Mouse (Mus musculus) urinary bladder, postnatal 36 days (tissue): ENCODE results near the gene Casz1.

ENCODE experiments used
- DNase-seq, 2 experiments: peaks; one replicate each; pipeline ENCODE4 v3.0.0; 2022; ENCODE audit warnings: low spot score in 2 of 2, mixed read lengths in 1 of 2

The Casz1 gene

DNA sequence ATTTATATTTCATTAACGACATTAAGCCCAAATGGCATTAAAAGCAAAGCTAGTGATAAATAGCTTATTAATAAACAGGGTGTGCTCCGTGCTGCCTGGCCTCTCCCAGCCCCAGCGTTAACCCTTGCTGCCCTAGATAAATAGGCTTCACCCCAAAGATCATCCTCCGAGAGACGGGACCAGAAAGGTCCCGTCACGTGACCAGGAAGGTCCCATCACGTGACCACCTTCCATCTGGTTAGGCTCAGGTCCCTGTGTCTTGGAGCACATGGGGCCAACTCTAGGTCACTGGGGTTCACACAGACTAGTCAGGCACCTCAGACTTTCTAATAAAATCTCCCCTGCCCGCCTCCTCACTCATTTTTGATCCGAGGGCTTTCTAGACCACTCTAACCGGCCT, 42.5 kb downstream of the Casz1 start:
- no peak for DNase-seq

DNA sequence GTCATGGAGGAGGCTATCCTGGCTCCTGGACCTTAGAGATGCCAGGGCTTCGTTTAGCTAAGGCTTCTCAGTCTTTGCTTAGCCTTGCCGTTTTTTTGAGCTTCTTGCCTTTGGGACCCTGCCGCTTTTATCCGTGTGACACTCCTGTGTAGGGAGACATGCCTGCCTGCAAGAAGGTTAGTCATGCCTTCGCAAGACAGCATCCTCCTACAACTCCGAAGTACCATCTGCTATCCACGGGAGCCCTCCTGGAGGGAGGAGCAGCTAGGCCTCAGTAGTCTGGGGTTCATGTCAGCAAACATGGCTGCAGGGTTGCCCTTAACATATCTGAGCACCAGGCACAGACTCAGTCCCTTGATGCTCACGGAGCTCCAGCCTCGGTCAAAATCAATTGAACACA, 43.4 kb downstream of the Casz1 start:
- DNase-seq: no peak

DNA sequence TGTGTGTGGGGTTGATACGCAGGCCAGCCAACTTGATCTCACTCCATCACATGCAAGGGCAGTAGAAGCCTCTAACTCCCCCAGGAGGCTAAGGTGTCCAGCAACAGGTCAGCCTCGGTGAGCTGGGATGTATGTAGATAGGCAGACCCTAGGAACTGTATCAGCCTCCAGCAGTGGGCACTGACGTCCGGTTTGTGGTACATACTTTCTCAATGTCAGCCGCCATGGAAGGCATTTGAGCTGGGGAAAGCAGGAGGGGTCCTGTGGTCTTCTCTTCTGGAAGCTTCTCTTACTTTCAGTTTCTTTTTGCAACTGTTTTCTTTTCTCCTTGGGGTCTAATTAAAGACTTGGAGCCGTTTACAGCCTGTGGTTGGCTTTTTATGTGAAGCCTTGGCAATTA, 45.2 kb downstream of the Casz1 start:
- no peak for DNase-seq

DNA sequence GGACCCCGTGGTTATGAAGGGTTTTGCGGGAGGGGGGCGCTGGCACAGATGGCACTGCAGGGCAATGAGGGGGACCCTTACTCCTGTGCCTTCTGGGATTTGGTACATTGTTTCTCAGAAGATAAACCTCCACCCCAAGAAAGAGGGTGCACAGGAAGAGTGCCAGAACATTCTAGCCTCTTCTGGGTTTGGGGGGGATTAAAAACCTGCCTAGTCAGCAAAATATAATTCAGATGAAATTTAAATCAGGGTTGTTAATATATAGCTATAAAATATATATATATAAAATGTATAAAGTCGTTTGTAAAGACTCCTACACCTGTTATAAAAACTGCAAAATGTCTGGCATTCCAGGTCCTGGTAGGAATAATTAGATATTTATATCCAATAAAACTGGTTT, 48.8 kb downstream of the Casz1 start:
- DNase-seq: no peak

DNA sequence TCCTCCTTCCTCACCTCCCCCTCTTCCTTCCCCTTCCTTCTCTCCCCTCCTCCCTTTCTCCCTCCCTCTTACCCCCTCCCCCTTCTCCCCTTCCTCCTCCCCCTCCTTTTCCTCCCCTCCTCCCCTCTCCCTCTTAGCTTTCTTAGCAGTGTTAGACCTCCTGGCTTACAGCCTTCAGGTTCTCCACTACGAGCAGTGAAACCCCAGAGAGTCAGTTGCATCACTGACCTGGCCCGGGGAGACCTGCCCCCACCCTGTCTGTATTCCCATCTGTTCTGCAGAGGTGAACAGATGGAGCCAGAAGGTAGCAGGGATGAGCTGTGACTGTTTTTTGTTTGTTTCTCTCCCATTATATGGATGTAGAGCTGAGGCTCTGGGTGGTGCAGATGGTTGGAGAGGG, 49.9 kb downstream of the Casz1 start:
- no peak for DNase-seq

DNA sequence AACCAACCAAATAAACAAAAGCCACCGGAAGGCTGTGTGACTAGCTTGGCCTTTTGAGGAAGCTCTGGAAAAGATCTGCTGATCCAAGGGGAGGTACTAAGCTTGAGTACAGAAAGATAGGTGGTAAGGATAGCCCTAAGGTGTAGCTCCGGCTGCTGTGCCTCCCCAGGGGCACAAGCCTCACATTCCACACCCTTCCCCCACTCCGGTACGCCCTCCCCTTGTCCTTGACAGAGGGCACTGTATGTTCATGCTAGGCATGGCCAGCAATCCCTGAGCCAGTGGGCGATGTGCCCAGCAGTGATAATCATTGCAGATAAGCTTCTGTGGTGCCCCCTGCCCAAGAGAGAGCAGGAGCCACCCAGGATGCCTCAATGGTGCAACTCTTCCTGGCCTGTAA, 51.3 kb downstream of the Casz1 start:
- DNase-seq: no peak

DNA sequence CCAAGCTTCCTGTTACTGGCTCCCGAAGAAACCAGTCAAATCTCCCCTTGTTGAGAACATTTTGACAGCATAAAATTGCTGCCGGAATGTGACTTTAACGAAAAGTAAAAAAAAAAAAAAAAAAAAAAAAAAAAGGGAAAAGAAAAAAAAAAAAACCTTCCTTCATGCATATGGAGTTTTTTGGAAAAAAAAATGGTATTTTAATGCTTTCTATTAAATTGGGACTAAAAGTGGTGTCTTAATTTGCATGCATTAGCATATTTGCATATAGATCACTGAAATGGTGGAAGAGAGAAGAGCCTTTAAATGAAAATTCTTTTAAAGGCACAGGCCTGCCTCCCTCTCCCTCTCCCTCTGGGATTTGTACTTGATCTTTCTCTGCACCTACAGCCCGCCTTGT, 52.0 kb downstream of the Casz1 start:
- no peak for DNase-seq

DNA sequence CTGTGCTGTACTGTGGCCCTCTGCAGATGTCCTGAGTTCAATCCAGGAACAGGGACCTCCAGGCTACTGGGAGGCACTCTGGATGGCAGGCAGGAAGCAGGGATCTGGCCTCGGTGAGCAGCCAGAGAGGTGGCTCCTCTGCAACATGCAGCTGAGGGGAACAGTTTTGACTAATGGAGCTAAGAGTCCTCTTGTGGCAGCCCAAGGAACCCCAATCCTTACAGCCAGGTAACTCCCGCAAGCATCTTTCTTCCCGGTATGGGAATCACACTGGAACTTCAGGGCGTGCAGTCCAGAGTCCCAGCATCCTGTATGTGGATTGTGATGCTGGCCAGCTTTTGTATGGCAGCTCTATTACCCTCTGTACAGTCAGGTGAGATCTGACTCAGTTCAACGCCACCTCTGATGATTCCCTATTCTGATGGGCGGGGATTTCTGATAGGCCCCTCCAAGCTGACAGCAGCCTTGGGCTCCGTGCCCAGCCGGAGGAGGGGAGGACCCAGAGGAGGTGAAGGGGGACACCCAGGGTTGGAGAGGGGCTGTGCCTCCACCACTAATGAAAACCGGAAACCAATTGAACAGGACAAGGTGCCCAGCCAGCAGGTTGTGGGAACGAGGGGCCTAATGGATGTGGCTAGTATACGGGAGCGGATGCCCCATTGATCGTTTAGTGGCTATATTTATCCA, 53.3 kb downstream of the Casz1 start:
- DNase-seq: no peak

DNA sequence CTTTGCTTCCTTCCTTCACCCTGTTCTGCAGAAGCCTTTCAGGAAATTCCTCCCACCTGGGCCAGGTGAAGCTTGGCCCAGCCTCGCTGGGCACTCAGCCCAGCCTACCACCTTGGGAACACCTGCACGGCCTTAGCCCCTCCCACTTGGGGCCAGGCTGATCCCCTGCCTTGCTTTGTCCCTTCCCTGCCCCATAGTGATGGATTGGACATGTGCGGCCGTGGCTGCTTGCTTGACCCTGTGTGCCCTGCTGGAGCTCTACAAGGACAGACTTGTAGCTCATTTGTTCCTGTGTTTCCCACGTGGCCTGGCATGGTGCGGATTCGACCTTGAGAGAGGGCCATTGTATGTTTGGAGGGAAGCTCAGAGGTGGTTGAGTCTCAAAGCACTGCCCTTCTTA, 54.0 kb downstream of the Casz1 start:
- no peak for DNase-seq

DNA sequence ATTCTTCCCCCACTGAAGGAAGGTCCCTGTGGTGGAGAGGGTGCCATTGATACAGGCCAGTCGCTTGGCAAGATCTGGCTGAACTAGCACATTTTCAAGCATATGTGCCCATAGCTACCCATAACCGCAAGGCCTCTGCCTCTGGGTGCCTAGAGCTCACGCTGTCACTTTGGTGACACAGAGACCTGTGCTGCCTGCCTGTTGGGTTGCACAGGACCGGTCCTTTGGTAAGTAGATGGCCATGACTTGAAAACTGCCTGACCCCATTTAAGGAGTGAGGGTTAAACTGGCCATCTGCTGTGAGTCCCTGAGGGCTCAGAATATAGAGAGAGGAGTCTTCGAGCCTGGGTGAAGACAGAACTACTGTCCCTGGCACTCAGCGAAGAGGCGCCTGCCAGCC, 55.2 kb downstream of the Casz1 start:
- no peak for DNase-seq

DNA sequence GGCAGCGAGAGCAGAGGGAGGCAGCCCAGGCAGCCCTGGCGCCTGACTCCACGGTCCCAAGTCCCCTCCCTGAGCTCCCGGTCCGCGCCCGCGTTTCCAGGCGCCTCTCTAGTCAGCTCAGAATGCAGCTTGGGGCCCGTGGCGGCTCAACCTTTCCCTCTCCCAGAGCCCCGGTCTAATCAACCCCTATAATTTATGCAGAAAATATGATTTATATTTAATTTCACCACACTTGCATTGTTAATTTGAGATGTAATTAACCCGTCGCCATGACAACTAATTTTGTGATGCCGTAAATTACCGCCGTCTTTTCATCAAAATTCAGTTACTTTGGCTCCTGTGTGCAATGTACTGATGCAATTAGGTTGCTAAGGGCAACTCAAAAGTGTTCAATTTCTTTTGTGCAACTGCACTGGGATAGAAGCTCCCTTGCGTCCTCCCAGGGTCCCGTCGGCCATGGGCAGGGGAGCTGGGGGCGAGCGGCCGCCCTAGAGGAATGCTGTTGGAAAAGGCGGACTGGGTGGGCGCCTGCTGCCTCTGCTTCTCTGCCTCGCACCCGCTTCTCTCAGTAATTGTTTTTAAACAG, 55.8 kb downstream of the Casz1 start:
- DNase-seq: no peak

DNA sequence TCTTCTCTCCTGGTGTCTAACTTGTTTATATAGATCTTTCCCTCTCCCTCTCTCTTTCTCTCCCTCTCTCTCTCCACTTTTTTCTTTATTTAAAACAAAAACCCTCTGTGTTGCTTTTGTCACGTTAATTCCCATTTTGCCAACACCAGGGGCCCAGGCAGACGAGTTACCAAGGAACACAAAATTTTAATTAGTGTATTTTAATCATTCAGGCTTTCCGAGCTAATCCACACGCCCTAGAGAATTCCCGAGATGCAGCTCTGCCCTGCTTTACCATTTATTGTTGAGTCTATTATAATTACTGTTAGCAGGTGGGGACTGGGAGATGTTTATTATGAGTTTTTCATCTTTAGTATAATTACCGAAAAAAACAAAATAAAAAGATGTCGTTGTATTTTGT, 56.4 kb downstream of the Casz1 start:
- DNase-seq: no peak

DNA sequence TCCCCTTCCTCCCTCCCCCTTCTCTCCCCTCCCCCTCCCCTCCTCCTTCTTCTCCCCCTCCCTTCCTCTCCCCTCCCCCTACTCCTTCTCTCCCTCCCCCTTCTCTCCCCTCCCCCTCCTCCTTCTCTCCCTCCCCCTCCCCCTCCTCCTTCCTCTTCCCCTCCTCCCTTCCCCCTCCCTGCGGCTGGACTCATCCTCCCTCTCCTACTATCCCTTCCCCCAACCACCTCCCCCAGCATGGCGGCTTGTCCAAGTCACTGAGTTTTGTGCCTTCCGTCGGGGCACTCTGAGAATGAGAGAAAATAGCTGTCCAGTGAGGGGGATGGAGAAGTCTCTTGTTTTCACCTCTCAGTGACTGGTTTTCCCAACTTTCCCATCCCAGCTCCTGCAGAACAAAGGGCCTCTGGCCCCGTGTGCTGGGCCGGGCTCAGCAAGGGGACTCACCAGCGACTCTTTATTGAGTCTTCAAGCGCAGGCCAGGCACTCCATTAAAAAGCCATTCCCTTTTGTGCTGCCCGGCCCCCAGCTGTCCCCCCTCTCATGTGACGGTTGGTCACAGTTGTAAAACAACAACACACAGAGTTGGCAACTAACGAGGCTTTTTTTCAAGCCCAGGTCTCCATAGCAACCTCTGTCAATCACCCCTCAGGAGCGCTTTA, 62.7 kb downstream of the Casz1 start:
- DNase-seq: no peak

DNA sequence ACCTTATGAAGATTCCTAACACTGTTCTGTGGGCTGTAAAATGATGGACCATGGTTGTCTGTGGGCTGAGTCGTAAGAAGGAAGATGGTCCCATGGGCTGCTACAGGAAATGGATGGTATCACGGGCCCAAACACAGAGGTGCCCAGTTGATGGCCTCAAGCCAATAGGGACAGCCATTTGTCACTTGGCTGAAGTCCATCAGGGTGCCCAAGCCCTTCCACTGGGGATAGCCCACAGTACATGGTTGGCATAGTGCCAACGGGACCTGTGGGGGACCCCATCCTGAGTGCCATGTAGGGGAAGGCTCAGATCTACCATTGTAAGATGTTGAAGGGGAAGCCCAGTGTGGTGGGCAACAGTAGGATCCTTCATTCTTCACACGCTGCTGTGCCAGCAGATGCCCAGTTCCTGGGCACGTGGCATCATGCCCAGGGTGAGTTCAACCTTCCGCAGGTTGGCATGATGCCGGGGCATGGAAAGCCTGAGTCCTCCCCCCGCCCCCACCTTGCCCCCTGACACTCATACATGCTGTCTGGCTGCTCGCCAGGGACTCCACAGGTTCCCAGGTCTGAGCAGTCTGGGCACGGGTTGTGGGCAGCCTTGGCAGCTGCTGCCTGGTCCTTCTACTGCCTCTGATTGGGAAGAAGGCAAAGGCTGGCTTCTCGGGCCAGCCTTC, 63.6 kb downstream of the Casz1 start:
- DNase-seq: peak in 1 of 2 experiments; percentile 33

DNA sequence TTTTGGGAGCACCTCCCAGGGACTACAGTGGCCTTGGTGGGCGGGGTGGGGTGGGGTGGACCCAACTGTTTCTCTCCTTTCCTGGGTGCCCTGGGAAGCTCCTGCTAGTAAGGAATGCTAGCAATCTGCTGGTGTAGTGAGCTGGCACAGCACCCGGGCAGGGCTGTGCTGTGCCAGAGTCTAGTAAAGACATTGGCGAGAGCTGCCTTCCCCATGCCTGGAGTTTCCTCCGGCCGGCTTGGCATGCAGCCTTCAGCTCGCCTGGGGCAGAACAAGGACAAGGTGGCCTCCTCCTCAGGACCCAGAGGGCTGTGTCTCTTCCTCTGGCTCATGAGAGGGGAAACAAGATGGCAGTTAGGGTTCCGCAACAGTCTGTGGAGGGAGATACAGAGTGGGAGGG, 65.3 kb downstream of the Casz1 start:
- DNase-seq: peak in 1 of 2 experiments; percentile 43

DNA sequence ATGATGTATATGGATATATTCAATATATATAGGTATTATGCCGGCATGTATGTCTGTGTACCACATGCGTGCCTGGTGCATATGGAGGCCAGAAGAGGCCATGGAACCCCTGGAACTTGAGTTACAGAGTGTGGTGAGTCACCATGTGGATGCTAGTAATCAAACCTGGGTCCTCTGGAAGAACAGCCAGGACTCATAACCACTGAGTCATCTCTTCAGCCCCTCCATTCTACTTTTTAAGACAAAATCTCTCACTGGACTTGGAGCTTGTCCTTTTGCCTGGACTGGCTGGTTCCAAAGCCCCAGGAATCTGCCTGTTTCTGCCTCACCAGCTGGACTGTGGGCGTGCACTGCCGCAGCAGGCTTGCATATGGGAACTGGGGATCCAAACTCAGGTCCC, 66.3 kb downstream of the Casz1 start:
- DNase-seq: no peak

DNA sequence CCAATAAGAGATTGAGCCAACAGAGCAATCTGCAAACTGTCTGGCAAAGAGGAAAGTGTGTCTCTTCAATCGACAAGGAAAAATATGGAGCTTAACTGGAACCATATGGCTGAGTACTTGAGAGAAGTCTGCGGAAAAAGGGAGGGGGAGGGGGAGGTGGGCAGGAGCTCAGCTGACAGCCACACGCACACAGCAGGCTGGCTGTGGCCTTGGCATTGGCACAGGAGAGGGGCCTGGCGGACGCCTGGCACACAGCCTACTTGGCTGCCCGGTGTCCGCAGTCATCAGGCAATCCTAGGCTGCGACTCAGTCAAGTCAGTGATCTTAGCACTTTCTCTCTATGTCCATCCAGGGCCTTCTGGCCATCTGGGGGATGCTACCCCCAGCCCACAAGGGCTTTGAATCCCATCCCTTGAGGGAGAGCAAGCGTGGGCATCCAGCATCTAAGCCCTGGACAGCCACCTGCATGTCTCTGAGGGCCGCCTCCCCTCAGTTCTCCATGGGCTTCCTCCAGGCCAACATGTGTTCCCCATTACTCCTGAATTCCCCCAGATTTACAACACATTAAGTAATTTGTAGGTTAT, 67.6 kb downstream of the Casz1 start:
- DNase-seq: no peak

DNA sequence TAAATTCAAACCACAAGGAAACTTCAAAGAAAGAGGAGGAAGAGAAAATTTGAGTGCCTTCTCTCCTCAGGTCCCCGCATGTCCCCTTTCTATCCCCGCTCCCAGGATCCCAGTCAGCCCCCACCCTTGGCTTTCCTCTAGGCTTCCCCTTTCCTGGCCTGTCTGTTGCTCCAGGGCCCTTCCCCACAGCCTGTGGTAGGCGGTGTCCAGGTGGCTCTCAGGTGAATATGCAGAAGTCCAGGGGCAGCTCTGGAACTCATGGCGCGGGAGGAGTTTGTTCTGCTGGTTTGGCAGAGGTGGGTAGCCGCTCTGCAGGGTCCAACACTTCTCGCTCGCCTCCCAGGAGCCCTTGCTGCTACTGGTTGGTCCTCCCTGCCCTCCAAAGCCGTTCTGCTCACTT, 68.1 kb downstream of the Casz1 start:
- DNase-seq: no peak

DNA sequence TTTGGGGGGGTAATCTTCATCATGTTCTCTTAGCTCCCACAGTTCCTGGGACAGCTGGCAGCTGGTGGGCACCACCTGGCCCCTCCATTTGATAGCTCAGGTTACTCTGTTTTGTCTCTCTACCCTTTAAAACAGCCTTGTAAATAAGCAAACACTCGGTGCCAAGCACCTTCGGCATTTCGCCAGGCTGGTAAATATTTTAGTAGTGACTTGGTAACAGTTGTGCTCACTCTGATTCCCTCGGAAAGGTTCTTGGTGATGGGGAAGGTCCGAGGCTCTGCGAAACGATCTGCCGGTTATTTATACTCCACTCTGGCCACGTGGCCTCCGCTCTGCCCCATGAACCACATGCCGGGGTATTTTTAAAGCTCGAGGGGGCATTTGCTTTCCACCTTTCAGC, 68.6 kb downstream of the Casz1 start:
- peak in 1 of 2 experiments; percentile 29 for DNase-seq

DNA sequence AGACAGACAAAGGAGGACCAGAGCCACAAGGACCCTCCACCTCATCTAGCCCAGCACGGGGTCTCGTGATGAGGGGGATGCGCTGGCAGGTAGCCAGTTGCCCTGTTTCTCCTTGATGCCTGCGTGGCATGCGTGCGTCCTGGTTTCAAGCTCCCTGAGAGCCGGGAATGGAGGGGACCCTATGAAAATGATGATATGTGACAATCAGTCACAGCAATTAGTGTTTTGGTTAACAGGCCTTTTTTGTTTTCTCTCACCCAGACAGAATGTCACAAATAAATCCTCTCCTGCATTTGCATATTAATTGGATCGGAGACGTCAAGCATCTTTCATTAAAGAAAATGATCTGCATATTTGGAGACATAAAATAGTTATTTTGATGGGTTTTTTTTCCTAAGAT, 71.9 kb downstream of the Casz1 start:
- DNase-seq: no peak

DNA sequence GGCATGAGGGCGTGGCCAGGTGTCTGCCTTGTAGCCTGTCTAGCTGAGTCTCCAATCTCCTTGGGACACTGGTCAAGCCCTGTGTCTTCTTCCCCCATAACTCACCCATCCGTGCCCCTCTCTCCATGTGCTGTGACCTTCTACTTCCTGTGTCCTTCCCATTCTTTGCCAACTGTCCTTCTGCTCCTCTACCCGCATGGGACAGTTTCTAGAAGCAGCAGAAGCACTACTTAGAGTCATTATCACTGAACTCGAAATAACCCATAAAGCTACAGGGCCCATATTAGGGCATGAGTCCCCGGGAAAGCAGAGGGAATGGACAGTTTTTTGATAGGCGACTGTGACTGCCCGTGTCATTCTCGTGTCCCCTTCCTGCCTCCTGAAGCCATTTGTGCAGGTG, 72.6 kb downstream of the Casz1 start:
- no peak for DNase-seq

DNA sequence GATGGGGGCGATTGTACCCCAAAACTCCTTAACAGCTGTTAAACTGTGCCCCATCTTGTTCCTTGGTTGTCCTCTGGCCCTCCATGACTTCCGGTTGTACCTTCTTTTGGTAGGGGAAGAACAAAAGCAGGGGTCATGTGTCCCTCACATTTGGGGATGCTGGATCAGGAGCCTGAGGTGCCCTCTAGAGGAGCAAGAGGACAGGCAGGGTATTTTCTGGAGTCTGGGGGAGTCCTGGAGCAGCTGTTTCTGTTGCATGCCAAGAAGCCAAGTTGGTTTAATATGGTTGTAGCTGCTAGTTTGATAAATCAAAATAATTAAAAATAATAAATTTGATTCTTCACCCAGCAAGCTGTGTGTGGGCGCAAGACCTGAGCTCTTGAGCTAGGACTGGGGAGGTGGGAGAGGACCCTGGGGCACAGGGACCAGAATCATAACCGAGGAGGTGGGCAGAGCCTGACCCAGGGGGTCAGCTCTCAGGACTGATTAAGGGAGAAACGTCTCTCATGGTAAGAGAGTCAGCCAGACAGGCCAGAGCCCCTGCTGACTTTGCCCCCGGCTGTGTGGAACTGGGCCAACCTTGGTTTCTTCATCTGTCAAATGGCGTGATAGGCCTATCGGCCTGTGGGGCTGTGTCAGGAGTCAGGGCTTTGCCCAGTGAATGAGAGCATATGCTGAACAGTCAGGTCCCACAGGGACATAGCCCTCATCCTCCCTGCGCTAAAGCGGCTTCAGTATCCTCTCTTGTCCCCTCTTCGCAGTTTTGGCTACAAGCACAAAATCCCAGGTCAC, 74.2 kb downstream of the Casz1 start:
- DNase-seq: no peak
